Mouse (Mus musculus) Patski (cell line): ENCODE measurements at regions not wholly inside any gene's neighbourhood (a gene's known extent, or its start where the extent isn't known, plus 50 kb on each side); places are given as distances from the start of the nearest gene placed in this dataset.

Experiments
- ATAC-seq: fragments of 100-300 bp; one replicate; pipeline ENCODE4 v1.8.0; 2021
- CTCF ChIA-PET: fragments of 350-600 bp; sonication (Branson Sonifier 250); formaldehyde crosslinking; loops from one replicate; lab custom pipeline; 2022; ENCODE audit warnings: inconsistent platforms; lab: Charles Lee
- POLR2A ChIA-PET: fragments of 350-600 bp; sonication (Branson Sonifier 250); formaldehyde crosslinking; loops from one replicate; lab custom pipeline; 2022; ENCODE audit warnings: antibody characterized with exemption, inconsistent platforms; lab: Charles Lee
- DNase-seq: peaks from one replicate; pipeline ENCODE4 v3.0.0-alpha.2; 2011; ENCODE audit warnings: low read depth, low spot score
- H3K27me3 ChIP-seq: fragments of 371-371 bp; one replicate; pipeline ENCODE4 v1.5.1; 2021
- CTCF ChIP-seq: fragments of 100-300 bp; IDR thresholded peaks from one replicate; pipeline ENCODE4 v1.5.1; 2021
- in situ Hi-C: fragments of 300-500 bp; cut with MboI; formaldehyde crosslinking; loops from 3 replicates; pipeline ENCODE4 v1.11.1; 2018; ENCODE audit warnings: low pct_unique_long_range_greater_than_20kb, mixed read lengths

DNA sequence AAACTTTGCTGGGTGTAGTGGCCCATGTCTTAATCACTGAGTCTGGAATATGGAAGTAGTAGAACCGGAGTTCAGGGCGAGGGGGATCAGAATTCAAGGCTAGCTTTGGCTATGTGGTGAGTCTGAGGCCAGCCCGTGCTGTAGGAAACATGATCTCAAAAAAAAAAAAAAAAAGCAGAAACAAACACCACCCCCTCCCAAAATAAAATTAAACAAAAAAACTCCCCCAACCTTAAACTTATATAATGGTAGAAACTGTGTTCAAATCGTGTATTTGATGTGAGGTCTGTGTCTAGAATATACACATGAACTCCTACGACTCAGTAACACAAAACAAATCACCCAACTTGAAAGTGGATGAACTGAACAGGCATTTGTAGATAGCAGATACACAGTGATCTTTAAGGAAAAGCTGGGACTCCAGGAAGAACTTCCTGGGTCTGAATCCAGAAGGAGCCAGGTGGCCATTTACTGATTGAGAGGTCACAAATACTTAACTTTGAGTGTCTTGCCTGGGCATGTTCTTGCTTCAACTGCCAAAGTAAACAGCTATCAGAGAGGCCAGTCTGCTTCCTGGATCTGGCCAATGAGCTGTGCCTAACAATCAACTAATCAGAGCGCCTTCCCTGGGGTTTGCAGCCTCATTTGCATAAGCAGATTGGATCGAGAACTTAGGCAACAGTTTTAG, 63.6 kb upstream of the Nfe2l2 start:
- ATAC-seq (no peak), DNase-seq (no peak)
- no peaks in the 10 kb centered on the region for H3K27me3 ChIP-seq
- TF ChIP-seq CTCF, result no peak
- POLR2A ChIA-PET, result no interaction called here
- in situ Hi-C loops, result loop anchor here (25.0 kb wide), 1 partner anchor 1081 kb away; the partner anchor contains the start of genes Hoxd10, Hoxd11, Hoxd12 and Hoxd9
- CTCF ChIA-PET, result no interaction called here

DNA sequence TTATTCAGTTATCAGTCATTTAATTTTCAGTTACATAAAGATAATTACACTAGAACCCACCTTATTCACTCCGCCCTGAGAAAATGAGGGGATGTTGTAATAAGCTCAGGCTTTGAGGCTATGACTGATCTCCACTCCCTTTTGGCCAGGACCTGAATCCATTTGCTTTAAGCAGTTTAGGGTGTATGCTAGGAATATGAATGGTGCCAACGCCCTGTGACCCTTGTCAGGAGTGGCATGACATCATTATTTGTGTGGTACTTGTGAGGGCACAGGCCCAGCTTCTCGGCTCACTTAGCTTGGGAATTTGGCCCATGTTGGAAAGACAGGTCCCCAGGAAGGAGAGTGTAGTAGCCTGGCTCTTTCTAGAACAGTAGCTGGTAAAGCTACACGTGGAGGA, 61.0 kb upstream of the Nfe2l2 start:
- DNase-seq, result no peak
- ChIA-PET CTCF (interaction anchor here (1.0 to 1.5 kb wide), 2 partner anchors 20 to 27 kb away, joined by 3 to 4 read pairs; no protein-coding TSS in a partner anchor), POLR2A (no interaction called here)
- in situ Hi-C loops, result loop anchor here (25.0 kb wide), 1 partner anchor 1078 kb away; the partner anchor contains the start of genes Hoxd10, Hoxd11, Hoxd12 and Hoxd9
- TF ChIP-seq CTCF, result no peak
- ATAC-seq, result no peak
- no peaks in the 10 kb centered on the region for H3K27me3 ChIP-seq

DNA sequence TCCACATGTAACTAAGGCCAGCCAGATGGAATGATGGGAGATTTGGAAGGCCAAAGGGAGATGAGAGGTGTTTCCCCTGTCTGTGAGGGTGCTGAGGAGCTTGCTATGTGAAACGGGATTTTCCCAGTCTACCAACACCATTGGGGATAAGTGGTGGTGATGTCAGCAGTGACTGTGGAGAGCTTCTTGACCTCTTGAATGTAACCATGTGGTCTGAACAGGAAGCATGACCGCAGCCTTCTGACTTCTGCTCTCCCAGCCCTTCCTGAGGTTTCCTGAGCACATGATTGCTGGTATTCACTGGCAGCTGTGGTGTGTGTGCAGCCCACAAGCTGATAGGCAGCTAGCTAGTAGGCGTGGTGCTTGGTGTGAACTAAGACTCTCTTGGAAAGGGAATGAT, 58.8 kb upstream of the Nfe2l2 start:
- ChIA-PET POLR2A (no interaction called here), CTCF (no interaction called here)
- ATAC-seq (no peak), DNase-seq (no peak)
- no peak for TF ChIP-seq CTCF
- no peaks in the 10 kb centered on the region for H3K27me3 ChIP-seq
- in situ Hi-C loops, result loop anchor here (25.0 kb wide), 1 partner anchor 1076 kb away; the partner anchor contains the start of genes Hoxd10, Hoxd11, Hoxd12 and Hoxd9

DNA sequence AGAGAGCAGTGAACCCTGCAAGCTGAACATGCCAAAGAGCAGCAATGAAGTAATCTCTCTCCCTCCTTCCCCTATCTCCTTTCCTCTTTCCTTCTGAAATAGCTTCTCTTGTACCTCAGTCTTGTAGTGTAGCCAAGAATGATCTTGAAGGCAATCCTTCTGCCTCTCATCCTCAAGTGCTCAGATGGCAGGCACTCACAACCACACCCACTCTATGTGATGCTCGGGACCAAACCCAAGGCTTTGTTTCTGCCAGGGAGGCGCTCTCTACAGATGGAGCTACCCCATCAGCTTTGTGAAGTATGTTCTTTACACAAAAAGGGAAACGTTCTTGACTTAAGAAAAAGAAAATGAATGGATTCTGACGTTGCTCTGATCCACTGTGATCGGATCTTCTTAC, 57.6 kb upstream of the Nfe2l2 start:
- in situ Hi-C loops, result loop anchor here (25.0 kb wide), 1 partner anchor 1075 kb away; the partner anchor contains the start of genes Hoxd10, Hoxd11, Hoxd12 and Hoxd9
- ChIA-PET POLR2A (no interaction called here), CTCF (interaction anchor here (0.9 to 1.4 kb wide), 2 partner anchors 9 to 12 kb away, joined by 3 read pairs; no protein-coding TSS in a partner anchor)
- ATAC-seq (no peak), DNase-seq (no peak)
- no peaks in the 10 kb centered on the region for H3K27me3 ChIP-seq
- no peak for TF ChIP-seq CTCF

GRCm38 (mm10) chr2:75761626-75762025, 57.2 kb upstream of the Nfe2l2 start:
- ATAC-seq, result no peak
- TF ChIP-seq CTCF, result no peak
- ChIA-PET POLR2A (no interaction called here), CTCF (interaction anchor here (0.9 to 1.4 kb wide), 2 partner anchors 9 to 11 kb away, joined by 3 read pairs; no protein-coding TSS in a partner anchor)
- DNase-seq, result no peak
- in situ Hi-C loops, result loop anchor here (25.0 kb wide), 1 partner anchor 1074 kb away; the partner anchor contains the start of genes Hoxd10, Hoxd11, Hoxd12 and Hoxd9
- H3K27me3 ChIP-seq, result no peaks in the 10 kb centered on the region

DNA sequence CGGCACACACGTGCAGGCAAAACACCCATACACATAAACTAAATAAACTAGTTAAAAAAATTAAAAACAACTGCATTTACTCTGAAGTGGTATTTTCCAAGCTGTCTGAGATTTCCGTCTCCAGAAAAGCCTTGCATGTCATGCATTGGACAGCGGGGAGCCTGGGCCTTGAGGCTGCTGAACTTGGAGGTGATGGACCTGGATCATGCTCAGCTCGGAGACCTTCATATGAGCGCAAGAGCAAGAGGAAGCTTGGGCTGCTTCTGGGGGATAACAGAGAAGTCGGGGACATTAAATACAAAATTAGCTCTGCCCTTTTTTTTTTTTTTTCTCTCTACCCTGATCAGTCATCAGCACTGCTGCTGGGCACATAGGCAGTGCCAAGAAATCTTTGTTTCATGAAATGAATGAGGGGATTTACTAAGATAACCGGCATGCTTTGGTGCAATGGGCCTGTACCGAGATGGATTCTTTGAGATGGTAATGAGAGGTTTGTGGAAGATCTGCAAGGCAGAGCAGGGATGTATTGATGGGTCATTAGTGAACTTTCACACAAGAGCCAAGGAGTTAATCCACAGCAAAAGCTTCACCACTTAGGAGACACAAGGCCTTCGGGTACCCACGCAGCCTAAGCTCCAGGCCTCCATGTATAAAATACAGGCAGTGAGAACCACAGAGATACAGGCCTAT, 54.9 kb upstream of the Nfe2l2 start:
- in situ Hi-C loops, result loop anchor here (25.0 kb wide), 1 partner anchor 1072 kb away; the partner anchor contains the start of genes Hoxd10, Hoxd11, Hoxd12 and Hoxd9
- TF ChIP-seq CTCF, result no peak
- no peaks in the 10 kb centered on the region for H3K27me3 ChIP-seq
- ATAC-seq, result no peak
- ChIA-PET CTCF (interaction anchor here (0.6 kb wide), 1 partner anchor 52 kb away, joined by 3 read pairs; no protein-coding TSS in a partner anchor), POLR2A (no interaction called here)
- no peak for DNase-seq

GRCm38 (mm10) chr2:75758277-75758676, 53.8 kb upstream of the Nfe2l2 start:
- in situ Hi-C loops, result loop anchor here (25.0 kb wide), 1 partner anchor 1071 kb away; the partner anchor contains the start of genes Hoxd10, Hoxd11, Hoxd12 and Hoxd9
- ATAC-seq (no peak), DNase-seq (no peak)
- ChIA-PET CTCF (interaction anchor here (0.6 to 1.6 kb wide), 3 partner anchors 13 to 51 kb away, joined by 3 read pairs; no protein-coding TSS in a partner anchor), POLR2A (no interaction called here)
- no peaks in the 10 kb centered on the region for H3K27me3 ChIP-seq
- TF ChIP-seq CTCF, result no peak

- CTCF ChIA-PET, result interaction anchor here (1.0 to 1.6 kb wide), 2 partner anchors 13 to 14 kb away, joined by 3 read pairs; no protein-coding TSS in a partner anchor
- DNase-seq, result no peak
Measured at GRCm38 (mm10) chr2:75756704-75757638, 52.5 kb upstream of the Nfe2l2 start.

GRCm38 (mm10) chr2:75754606-75755005, 50.2 kb upstream of the Nfe2l2 start:
- in situ Hi-C loops, result loop anchor here (25.0 kb wide), 1 partner anchor 1067 kb away; the partner anchor contains the start of genes Hoxd10, Hoxd11, Hoxd12 and Hoxd9
- no peak for ATAC-seq
- TF ChIP-seq CTCF, result no peak
- ChIA-PET POLR2A (no interaction called here), CTCF (no interaction called here)
- H3K27me3 ChIP-seq, result no peaks in the 10 kb centered on the region
- DNase-seq, result no peak

More at GRCm38 (mm10) chr2:75756704-75757638, 52.5 kb upstream of the Nfe2l2 start:
- POLR2A ChIA-PET, result interaction anchor here (0.5 kb wide), 1 partner anchor 85 kb away, joined by 6 read pairs; no protein-coding TSS in a partner anchor
- H3K27me3 ChIP-seq, result no peaks in the 10 kb centered on the region
- no peak for ATAC-seq
- no peak for TF ChIP-seq CTCF
- in situ Hi-C loops, result loop anchor here (25.0 kb wide), 1 partner anchor 1070 kb away; the partner anchor contains the start of genes Hoxd10, Hoxd11, Hoxd12 and Hoxd9
